Mouse (Mus musculus) midbrain, embryonic 16.5 days (tissue): ENCODE results near the gene Tceal8. TPM values are rescaled to one million over a fixed set of nuclear protein-coding genes. Genes with fewer than 3 reads are reported as not detected.
"Not testable (repeated sequence)": the region's sequence is repeated elsewhere in the genome, so short reads cannot be mapped to it uniquely, and the experiment has no call there.

Experiments
- ATAC-seq: fragments of 200-750 bp; cut with Nextera tagmentation; 2 replicates; pipeline ENCODE4 v1.8.0; 2017; ENCODE audit warnings: moderate TSS enrichment
- H3K27ac ChIP-seq: fragments of 300-500 bp; sonication (generic); 2 replicates; pipeline ENCODE4 v1.5.1; 2014; ENCODE audit warnings: mild to moderate bottlenecking, low read length, mixed read lengths
- H3K27me3 ChIP-seq: fragments of 300-500 bp; sonication (generic); 2 replicates; pipeline ENCODE4 v1.6.1; 2014; ENCODE audit warnings: low read depth, low read length, mixed read lengths; ENCODE audit not compliant: control insufficient read depth, insufficient read depth
- H3K36me3 ChIP-seq: fragments of 300-500 bp; sonication (generic); 2 replicates; pipeline ENCODE4 v1.6.1; 2014; ENCODE audit warnings: mild to moderate bottlenecking, low read length, moderate library complexity, mixed read lengths; ENCODE audit not compliant: control insufficient read depth, insufficient read depth
- H3K4me1 ChIP-seq: fragments of 300-500 bp; sonication (generic); 2 replicates; pipeline ENCODE4 v1.6.1; 2014; ENCODE audit warnings: mild to moderate bottlenecking, low read length, mixed read lengths; ENCODE audit not compliant: control insufficient read depth, insufficient read depth
- H3K4me2 ChIP-seq: fragments of 300-500 bp; sonication (generic); 2 replicates; pipeline ENCODE4 v1.6.1; 2014; ENCODE audit warnings: mild to moderate bottlenecking, low read length, mixed read lengths
- H3K4me3 ChIP-seq: fragments of 300-500 bp; sonication (generic); 2 replicates; pipeline ENCODE4 v1.5.1; 2014; ENCODE audit warnings: low read depth, mild to moderate bottlenecking, low read length, moderate library complexity, mixed read lengths
- H3K9ac ChIP-seq: fragments of 300-500 bp; sonication (generic); 2 replicates; pipeline ENCODE4 v1.6.1; 2014; ENCODE audit warnings: low read depth, low read length, mixed read lengths
- H3K9me3 ChIP-seq: fragments of 300-500 bp; sonication (generic); replicated peaks from 2 replicates; pipeline ENCODE4 v1.6.1; 2014; ENCODE audit warnings: mild to moderate bottlenecking, low read length, mixed read lengths; ENCODE audit not compliant: control insufficient read depth, poor library complexity, severe bottlenecking
- WGBS: fragments of 180-500 bp; shearing (Covaris S2); extraction: QIAGEN DNeasy Blood & Tissue Kit; methylation state at CpG from one replicate; pipeline ENCODE4 v1.1.7; 2014; 5-methylcytosine and 5-hydroxymethylcytosine counted together
- polyA plus RNA-seq: library from polyadenylated mRNA; unstranded; fragments of >200 nt; fragmentation: Nextera tagmentation; extraction: Ambion mirVana; gene quantifications from 2 replicates; pipeline ENCODE4 v1.2.1, GENCODE M21; 2015

The Tceal8 gene
- 121 and 125 TPM in 2 replicates for polyA plus RNA-seq

GRCm38 (mm10) chrX:136172118-136172551 is at the start of gene Tceal8:
TSS of gene Tceal8 (minus strand) at chrX:136172342.
- Histone ChIP-seq H3K9me3 (no peaks in the 10 kb centered on the region), H3K27ac (peak within 1 kb of the TSS; percentile 84), H3K27me3 (no peaks in the 10 kb centered on the region), H3K9ac (peak within 1 kb of the TSS; percentile 67), H3K4me2 (peak within 1 kb of the TSS; percentile 62), H3K4me3 (peak within 1 kb of the TSS; percentile 56), H3K4me1 (no peaks in the 10 kb centered on the region), H3K36me3 (no peaks in the 10 kb centered on the region)
- WGBS, result 23% methylated on average over 10 of the region's 10 CpGs
- ATAC-seq, result peak; percentile 98

GRCm38 (mm10) chrX:136216303-136216702 is 44.2 kb upstream of the Tceal8 start:
- no peak for ATAC-seq
- Histone ChIP-seq H3K4me2 (no peak overlapping the region), H3K4me1 (no peaks in the 10 kb centered on the region; the same call in 1 of the 2 replicates), H3K27me3 (no peaks in the 10 kb centered on the region), H3K9ac (no peak overlapping the region), H3K9me3 (no peaks in the 10 kb centered on the region), H3K36me3 (no peaks in the 10 kb centered on the region), H3K27ac (no peak overlapping the region), H3K4me3 (no peak overlapping the region)
- 26% methylated on average over 1 of the region's 1 CpGs for WGBS

GRCm38 (mm10) chrX:136214729-136215677 is 42.9 kb upstream of the Tceal8 start, which contains the start of the genes Tceal7 and Bex1:
TSS of gene Tceal7 (plus strand) at chrX:136214779.
TSS of gene Bex1 (minus strand) at chrX:136215513.
- peak within 1 kb of the TSS; percentile 36 for H3K4me3 ChIP-seq
- not testable (repeated sequence) for H3K27ac ChIP-seq, H3K36me3 ChIP-seq, H3K9me3 ChIP-seq, H3K27me3 ChIP-seq, H3K4me1 ChIP-seq
- H3K9ac ChIP-seq, result peak within 1 kb of the TSS; percentile 54
- peak within 1 kb of the TSS; percentile 52 for H3K4me2 ChIP-seq
- WGBS, result 21% methylated on average over 7 of the region's 67 CpGs
- peak; percentile 96 for ATAC-seq

GRCm38 (mm10) chrX:136213396-136213795 is 41.3 kb upstream of the Tceal8 start:
- Histone ChIP-seq H3K36me3 (no peaks in the 10 kb centered on the region), H3K9me3 (no peaks in the 10 kb centered on the region), H3K4me2 (no peak overlapping the region), H3K27ac (no peak overlapping the region), H3K27me3 (no peaks in the 10 kb centered on the region), H3K4me1 (no peaks in the 10 kb centered on the region; the same call in 1 of the 2 replicates), H3K4me3 (no peak overlapping the region), H3K9ac (no peak overlapping the region)
- 88% methylated on average over 2 of the region's 2 CpGs for WGBS
- no peak for ATAC-seq

GRCm38 (mm10) chrX:136204406-136204805 is 32.3 kb upstream of the Tceal8 start:
- Histone ChIP-seq H3K27me3 (no peaks in the 10 kb centered on the region), H3K4me2 (no peak overlapping the region), H3K36me3 (no peaks in the 10 kb centered on the region), H3K9me3 (no peaks in the 10 kb centered on the region), H3K4me1 (peaks cover 5% of the 10 kb centered on the region; the same call in 1 of the 2 replicates), H3K27ac (no peak overlapping the region), H3K4me3 (no peak overlapping the region), H3K9ac (no peak overlapping the region)
- 86% methylated on average over 6 of the region's 6 CpGs for WGBS
- ATAC-seq, result no peak

GRCm38 (mm10) chrX:136203664-136204066 is 31.5 kb upstream of the Tceal8 start, which contains the start of gene Tceal5:
TSS of gene Tceal5 (minus strand) at chrX:136203876.
- 20% methylated on average over 9 of the region's 9 CpGs for WGBS
- Histone ChIP-seq H3K4me1 (peaks cover 5% of the 10 kb centered on the region; the same call in 1 of the 2 replicates), H3K27ac (peak within 1 kb of the TSS; percentile 83), H3K9ac (peak within 1 kb of the TSS; percentile 68), H3K27me3 (no peaks in the 10 kb centered on the region), H3K4me2 (peak within 1 kb of the TSS; percentile 58), H3K36me3 (no peaks in the 10 kb centered on the region), H3K9me3 (no peaks in the 10 kb centered on the region), H3K4me3 (peak within 1 kb of the TSS; percentile 51)
- ATAC-seq, result peak; percentile 97

- H3K36me3 ChIP-seq, result no peaks in the 10 kb centered on the region
- H3K9ac ChIP-seq, result peak overlapping the region; percentile 68
- peaks cover 5% of the 10 kb centered on the region; the same call in 1 of the 2 replicates for H3K4me1 ChIP-seq
- 16% methylated on average over 7 of the region's 7 CpGs for WGBS
- H3K27me3 ChIP-seq, result no peaks in the 10 kb centered on the region
- peak; percentile 67 for ATAC-seq
- H3K4me3 ChIP-seq, result peak overlapping the region; percentile 51
- H3K4me2 ChIP-seq, result peak overlapping the region; percentile 58
- peak overlapping the region; percentile 83 for H3K27ac ChIP-seq
- no peaks in the 10 kb centered on the region for H3K9me3 ChIP-seq
Observed at GRCm38 (mm10) chrX:136203257-136203656, 31.1 kb upstream of the Tceal8 start.

GRCm38 (mm10) chrX:136196873-136197272 is 24.7 kb upstream of the Tceal8 start:
- WGBS, result 67% methylated on average over 1 of the region's 1 CpGs
- Histone ChIP-seq H3K4me2 (no peak overlapping the region), H3K36me3 (no peaks in the 10 kb centered on the region), H3K4me3 (no peak overlapping the region), H3K27ac (no peak overlapping the region), H3K4me1 (no peaks in the 10 kb centered on the region), H3K9ac (no peak overlapping the region), H3K27me3 (no peaks in the 10 kb centered on the region), H3K9me3 (no peaks in the 10 kb centered on the region)
- no peak for ATAC-seq
